20 mouse cellular contexts compared by ENCODE assay signal in the genomic region with DNA sequence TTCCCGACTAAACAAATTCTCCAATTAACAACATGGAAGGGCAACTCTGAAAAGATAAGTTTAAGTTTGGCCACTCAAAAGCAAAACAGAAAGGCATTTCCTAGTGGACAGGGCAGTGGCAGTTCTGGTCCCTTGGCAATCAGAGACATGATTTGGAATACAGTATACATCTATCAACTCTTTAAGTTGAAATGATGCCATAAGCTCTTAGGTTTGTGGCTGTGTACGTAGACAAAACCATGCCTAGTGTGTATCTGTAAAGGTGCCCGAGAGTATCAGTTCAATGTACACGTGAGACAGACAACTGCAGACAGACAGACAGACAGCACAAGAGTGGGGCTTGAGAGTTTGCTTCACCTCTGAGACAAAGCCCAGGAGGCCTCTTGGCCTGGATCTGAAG.
"Had no signal": no experiment of that assay in that cellular context is flagged by ENCODE, and none has a peak within 500 bp of the region (broad histone marks: within the 10 kb centered on the region; RNA-seq: fewer than 3 reads in every experiment).

No protein-coding gene starts in this region.

- H3K4me2 ChIP-seq: kidney, embryonic 15.5 days; limb, embryonic 13.5 days; lung, embryonic 14.5 days; midbrain, embryonic 12.5 days; midbrain, embryonic 15.5 days had no signal

- DNase-seq: kidney, adult 11 months; kidney, adult 8-10 months; kidney, postnatal 10 days; kidney, postnatal 36 days; layer of hippocampus, postnatal 36 days; liver; liver, postnatal 0 days; lung, embryonic 14.5 days; thymus, adult 2 months; thymus, postnatal 14 days; thymus, postnatal 4 days had no signal

- H3K4me3 ChIP-seq: kidney, embryonic 15.5 days; left cerebral cortex, adult 2 months; limb, embryonic 13.5 days; midbrain, embryonic 12.5 days; midbrain, embryonic 15.5 days had no signal

- ATAC-seq: liver, postnatal 0 days; lung, postnatal 0 days; midbrain, embryonic 15.5 days had no signal

- H3K36me3 ChIP-seq: kidney, embryonic 15.5 days; limb, embryonic 13.5 days; midbrain, embryonic 12.5 days; midbrain, embryonic 15.5 days had no signal

- H3K9me3 ChIP-seq: kidney, embryonic 15.5 days; limb, embryonic 13.5 days; midbrain, embryonic 12.5 days; midbrain, embryonic 15.5 days had no signal

- H3K9ac ChIP-seq: kidney, embryonic 15.5 days; limb, embryonic 13.5 days; liver, embryonic 14.5 days; liver, postnatal 0 days; lung, embryonic 14.5 days; midbrain, embryonic 12.5 days; midbrain, embryonic 15.5 days had no signal

- H3K27ac ChIP-seq: kidney, embryonic 15.5 days; left cerebral cortex, adult 2 months; limb, embryonic 13.5 days; liver, embryonic 14.5 days; macrophage; midbrain, embryonic 12.5 days; midbrain, embryonic 15.5 days; stomach, postnatal 0 days had no signal

- H3K27me3 ChIP-seq: limb, embryonic 13.5 days had no signal
